ENCODE assay signal across 13 mouse cellular contexts in genomic region chr1:89583369-89583768, GRCm38 (mm10).
DNase-seq lines count a peak whose midpoint lies in the region; ATAC-seq and TF ChIP-seq lines count a peak whose summit lies in the region.
"Had no signal": no experiment of that assay in that cellular context is flagged by ENCODE, and none has a peak within 500 bp of the region (broad histone marks: within the 10 kb centered on the region; RNA-seq: fewer than 3 reads in every experiment).

No protein-coding gene starts in this region.

- no peak for TF ChIP-seq POLR2A in bone marrow macrophage, adult 2 months (IDR thresholded peaks at IDR 0.05; ENCODE audit: borderline replicate concordance, low read depth, low read length)
- TF ChIP-seq POLR2A in myocyte (IDR thresholded peaks at IDR 0.05; ENCODE audit: insufficient read length, low read depth): no peak

- WGBS in kidney, postnatal 0 days: 86% methylated on average over 5 of the region's 5 CpGs
- 81% methylated on average over 5 of the region's 5 CpGs for WGBS in forebrain, postnatal 0 days

- no peaks in the 10 kb centered on the region for H3K36me3 ChIP-seq in kidney, postnatal 0 days (ENCODE audit: insufficient read depth, low read length)
- H3K36me3 ChIP-seq in forebrain, postnatal 0 days (ENCODE audit: insufficient read depth): no peaks in the 10 kb centered on the region
- H3K36me3 ChIP-seq in myocyte (ENCODE audit: control insufficient read depth, insufficient read depth): no peaks in the 10 kb centered on the region
- H3K36me3 ChIP-seq: embryonic facial prominence, embryonic 15.5 days; heart, embryonic 12.5 days had no signal

- H3K4me1 ChIP-seq in kidney, postnatal 0 days (replicated peaks; ENCODE audit: insufficient read depth, low read length): peaks cover 15% of the 10 kb centered on the region; the same call in 1 of the 2 replicates
- peaks cover 4% of the 10 kb centered on the region; the same call in 1 of the 2 replicates for H3K4me1 ChIP-seq in bone marrow macrophage, adult 2 months (ENCODE audit: control insufficient read depth, insufficient read depth, low read length)
- H3K4me1 ChIP-seq in forebrain, postnatal 0 days (ENCODE audit: insufficient read depth): peaks cover 23% of the 10 kb centered on the region

- no peaks in the 10 kb centered on the region for H3K9me3 ChIP-seq in kidney, postnatal 0 days (replicated peaks; ENCODE audit: low read length)
- no peaks in the 10 kb centered on the region for H3K9me3 ChIP-seq in forebrain, postnatal 0 days (ENCODE audit: low read length)
- H3K9me3 ChIP-seq: embryonic facial prominence, embryonic 15.5 days; heart, embryonic 12.5 days; megakaryocyte, embryonic 14.5 days had no signal

- H3K4me3 ChIP-seq in kidney, postnatal 0 days (replicated peaks; ENCODE audit: low read depth, low read length): no peak overlapping the region
- H3K4me3 ChIP-seq in bone marrow macrophage, adult 2 months (ENCODE audit: insufficient read depth, low read length): no peak overlapping the region
- H3K4me3 ChIP-seq in forebrain, postnatal 0 days (ENCODE audit: low read depth, low read length): peak overlapping the region; percentile 84; the same call in 1 of the 2 replicates
- no peak overlapping the region for H3K4me3 ChIP-seq in myocyte
- H3K4me3 ChIP-seq: embryonic facial prominence, embryonic 15.5 days; heart, embryonic 12.5 days; megakaryocyte, embryonic 14.5 days had no signal

- H3K27ac ChIP-seq in kidney, postnatal 0 days: no peak overlapping the region
- no peak overlapping the region for H3K27ac ChIP-seq in bone marrow macrophage, adult 2 months (ENCODE audit: insufficient read depth, low read depth, low read length)
- no peak overlapping the region for H3K27ac ChIP-seq in forebrain, postnatal 0 days (ENCODE audit: low read depth, low read length)
- H3K27ac ChIP-seq: embryonic facial prominence, embryonic 15.5 days had no signal

- TF ChIP-seq CTCF in kidney, postnatal 0 days (IDR thresholded peaks at IDR 0.05; ENCODE audit: low read depth): peak; percentile 37; the same call in 1 of the 2 replicates
- peak; percentile 25; the same call in 1 of the 2 replicates for TF ChIP-seq CTCF in bone marrow macrophage, adult 2 months (IDR thresholded peaks at IDR 0.05; ENCODE audit: low read depth, low read length)
- peak; percentile 47 for TF ChIP-seq CTCF in forebrain, postnatal 0 days (IDR thresholded peaks at IDR 0.05; ENCODE audit: low read depth)

- no peak overlapping the region for H3K9ac ChIP-seq in kidney, postnatal 0 days (ENCODE audit: low read depth, low read length)
- no peak overlapping the region; the same call in 1 of the 2 replicates for H3K9ac ChIP-seq in forebrain, postnatal 0 days
- H3K9ac ChIP-seq: embryonic facial prominence, embryonic 15.5 days; heart, embryonic 12.5 days had no signal

- no peaks in the 10 kb centered on the region for H3K27me3 ChIP-seq in kidney, postnatal 0 days (ENCODE audit: insufficient read depth, low read length)
- H3K27me3 ChIP-seq in forebrain, postnatal 0 days (ENCODE audit: insufficient read depth, low read length): no peaks in the 10 kb centered on the region
- H3K27me3 ChIP-seq in myocyte (ENCODE audit: control insufficient read depth, insufficient read depth, insufficient read length): no peaks in the 10 kb centered on the region

- peaks cover 77% of the 10 kb centered on the region for H3K79me2 ChIP-seq in myocyte (ENCODE audit: control insufficient read depth, insufficient read depth)

- DNase-seq in kidney, postnatal 0 days (ENCODE audit: low spot score): no peak
- no peak for DNase-seq in kidney, adult 9 months
- DNase-seq in forebrain, postnatal 0 days: no peak
- DNase-seq in right cerebral cortex, postnatal 4 days: no peak
- DNase-seq in adrenal gland, adult (ENCODE audit: inconsistent age in 2 of 2, low spot score in 1 of 2): no peak
- DNase-seq: kidney, adult 11 months; left cerebral cortex, postnatal 4 days; spleen, adult 18-20 months had no signal

- no peak overlapping the region for H3ac ChIP-seq in myocyte (ENCODE audit: control insufficient read depth, insufficient read length)

- H3K4me2 ChIP-seq in kidney, postnatal 0 days (ENCODE audit: low read length): no peak overlapping the region
- H3K4me2 ChIP-seq in forebrain, postnatal 0 days (ENCODE audit: low read depth): peak overlapping the region; percentile 97
- peak overlapping the region; percentile 0 for H3K4me2 ChIP-seq in myocyte (ENCODE audit: low read depth)
- H3K4me2 ChIP-seq: embryonic facial prominence, embryonic 15.5 days; heart, embryonic 12.5 days had no signal

- ATAC-seq in kidney, postnatal 0 days (replicated peaks; ENCODE audit: low FRiP score, low read depth): no peak
- ATAC-seq in forebrain, postnatal 0 days: no peak

TF ChIP-seq in myocyte, 11 proteins besides CTCF, POLR2A, EP300 and RAD21:
- TF ChIP-seq TCF3 (IDR thresholded peaks at IDR 0.05; ENCODE audit: insufficient read length, low read depth): no peak
- no peak for TF ChIP-seq CEBPB (IDR thresholded peaks at IDR 0.05; ENCODE audit: insufficient read depth, poor library complexity, severe bottlenecking)
- no peak for TF ChIP-seq MYOG (IDR thresholded peaks at IDR 0.05; ENCODE audit: control insufficient read depth in 1 of 3, insufficient read depth in 1 of 3, insufficient read length in 2 of 3, low read depth in 2 of 3)
- no peak for TF ChIP-seq MAX (IDR thresholded peaks at IDR 0.05; ENCODE audit: low read depth)
- no peak for TF ChIP-seq POLR2AphosphoS2 (IDR thresholded peaks at IDR 0.05; ENCODE audit: insufficient read length, low read depth)
- TF ChIP-seq SRF (IDR thresholded peaks at IDR 0.05; ENCODE audit: control insufficient read depth, insufficient read length, low read depth): no peak
- TF ChIP-seq TCF12 (IDR thresholded peaks at IDR 0.05; ENCODE audit: insufficient read depth, poor library complexity, severe bottlenecking): no peak
- TF ChIP-seq USF1 (IDR thresholded peaks at IDR 0.05; ENCODE audit: low read depth): no peak
- no peak for TF ChIP-seq E2F4 (IDR thresholded peaks at IDR 0.05; ENCODE audit: insufficient read depth)
- no peak for TF ChIP-seq MYOD1 (IDR thresholded peaks at IDR 0.05; ENCODE audit: control insufficient read depth in 1 of 3, insufficient read length in 2 of 3, low read depth in 2 of 3)
- no peak for TF ChIP-seq REST (IDR thresholded peaks at IDR 0.05; ENCODE audit: insufficient read depth, insufficient read length)
